Mouse (Mus musculus) embryo, embryonic 9.5 days (tissue): ENCODE measurements at regions not wholly inside any gene's neighbourhood (a gene's known extent, or its start where the extent isn't known, plus 50 kb on each side); places are given as distances from the start of the nearest gene placed in this dataset.
A peak's percentile ranks its signal among the peaks of the same experiment; 100 is the strongest.

ENCODE experiments used
- DNase-seq: peaks from one replicate; pipeline ENCODE4 v3.0.0-alpha.2; 2017; ENCODE audit errors: extremely low spot score

- no peak for DNase-seq
Measured at GRCm38 (mm10) chr5:116776450-116776849, 184.8 kb upstream of the Srrm4 start.

DNA sequence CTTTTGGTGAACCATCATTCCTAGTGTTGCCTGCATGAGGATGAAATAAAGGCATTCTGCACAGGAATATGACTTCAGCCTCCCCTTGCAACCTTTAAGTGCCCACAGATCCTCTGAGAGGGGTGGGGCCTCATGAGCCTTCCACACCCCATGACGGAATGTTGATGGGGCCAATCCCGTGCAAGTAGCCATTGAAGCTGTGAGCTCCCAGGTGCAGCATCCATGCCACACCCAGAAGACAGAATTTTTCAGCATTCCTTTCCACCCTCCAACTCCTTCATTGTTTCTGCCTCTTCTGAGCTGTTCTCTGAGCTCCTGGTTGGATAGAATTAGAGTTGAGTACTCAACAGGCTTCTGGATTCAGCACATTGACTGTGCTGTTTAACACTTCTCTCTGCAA lies 174.6 kb upstream of the Srrm4 start:
- DNase-seq, result no peak

- DNase-seq, result no peak
Measured at GRCm38 (mm10) chr5:116761323-116761722, 169.7 kb upstream of the Srrm4 start.

DNA sequence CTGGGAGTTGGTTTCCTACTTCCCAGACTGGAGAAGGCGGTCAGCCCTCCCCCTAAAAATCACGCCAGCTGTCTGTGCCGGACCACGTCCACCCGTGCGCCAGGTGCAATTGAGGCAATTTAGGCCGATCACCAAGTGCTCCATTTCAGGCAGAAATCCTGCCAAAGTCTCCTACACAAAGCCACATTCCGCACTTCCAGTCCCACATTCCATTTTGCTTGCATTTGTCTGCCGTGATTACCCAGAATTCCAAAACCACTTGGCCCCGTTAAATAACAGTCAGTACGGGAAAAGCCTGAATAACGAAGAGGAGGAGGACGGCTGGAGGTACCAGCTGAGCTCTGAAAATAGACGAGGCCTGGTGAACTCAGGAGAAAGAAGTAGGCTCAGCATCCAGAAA lies 167.1 kb upstream of the Srrm4 start:
- no peak for DNase-seq

GRCm38 (mm10) chr5:116752941-116753340 lies 161.3 kb upstream of the Srrm4 start:
- DNase-seq, result no peak

GRCm38 (mm10) chr5:116752096-116752495 lies 160.5 kb upstream of the Srrm4 start:
- no peak for DNase-seq

DNA sequence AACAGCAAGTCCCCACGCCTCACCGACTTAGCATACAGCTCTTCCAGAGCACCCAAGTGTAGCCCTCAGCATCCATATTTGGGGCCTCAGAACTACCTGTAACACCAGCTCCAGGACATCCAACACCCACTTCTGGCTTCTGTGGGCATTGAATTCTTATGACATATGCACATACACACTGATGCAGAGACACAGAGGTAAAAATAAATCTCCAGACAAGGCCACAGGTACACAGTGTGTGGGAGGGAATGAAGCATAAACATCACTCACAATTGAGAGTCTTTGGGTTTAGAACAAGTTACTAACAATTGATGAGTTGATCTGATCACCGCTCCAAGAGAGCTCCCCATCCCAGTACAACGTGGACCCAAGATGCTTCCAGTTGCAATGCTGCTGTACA lies 154.2 kb upstream of the Srrm4 start:
- DNase-seq, result no peak

- DNase-seq, result peak; percentile 49
Measured at GRCm38 (mm10) chr5:116744389-116744788, 152.8 kb upstream of the Srrm4 start.

- no peak for DNase-seq
Measured at GRCm38 (mm10) chr5:116735622-116736021, 144.0 kb upstream of the Srrm4 start.

GRCm38 (mm10) chr5:116731509-116731908 lies 139.9 kb upstream of the Srrm4 start:
- DNase-seq, result no peak

DNA sequence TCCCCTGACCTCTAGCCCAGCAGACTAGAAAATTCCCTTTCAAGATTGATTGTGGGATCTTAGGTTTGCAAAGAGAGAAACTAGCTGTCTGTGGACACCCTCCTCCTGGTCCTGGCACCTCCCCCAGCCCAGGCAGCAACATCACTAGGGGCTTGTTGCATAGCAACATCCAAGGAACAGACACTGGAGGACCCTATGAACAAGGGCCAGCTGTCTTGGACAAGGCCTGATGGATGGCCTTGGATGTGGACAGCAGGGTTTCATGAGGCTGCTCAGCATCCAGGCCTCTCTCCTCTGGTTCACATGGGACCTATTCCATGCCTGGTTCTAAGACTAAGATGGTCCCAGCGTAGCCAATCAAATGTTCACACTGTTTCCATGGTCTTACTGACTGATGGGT lies 127.6 kb upstream of the Srrm4 start:
- no peak for DNase-seq

DNA sequence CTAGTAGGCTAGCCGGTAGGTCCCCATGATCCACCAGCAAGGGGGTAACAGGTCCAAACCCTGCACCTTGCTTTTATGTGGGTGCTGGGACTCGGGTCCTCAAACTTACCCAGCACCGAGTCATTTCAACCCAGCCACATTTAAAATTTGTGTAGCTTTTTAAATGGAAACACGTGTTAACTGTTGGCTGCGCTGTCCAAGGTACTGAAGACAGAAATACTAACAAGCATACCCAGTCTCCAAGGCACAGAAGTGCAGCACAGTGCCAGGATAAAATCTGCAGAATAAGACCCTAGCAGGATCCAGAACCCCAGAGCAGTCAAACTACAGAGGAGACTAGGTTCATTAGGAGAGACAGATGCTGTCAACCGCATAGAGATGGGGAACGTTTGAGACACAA lies 122.6 kb upstream of the Srrm4 start:
- peak; percentile 29 for DNase-seq

DNA sequence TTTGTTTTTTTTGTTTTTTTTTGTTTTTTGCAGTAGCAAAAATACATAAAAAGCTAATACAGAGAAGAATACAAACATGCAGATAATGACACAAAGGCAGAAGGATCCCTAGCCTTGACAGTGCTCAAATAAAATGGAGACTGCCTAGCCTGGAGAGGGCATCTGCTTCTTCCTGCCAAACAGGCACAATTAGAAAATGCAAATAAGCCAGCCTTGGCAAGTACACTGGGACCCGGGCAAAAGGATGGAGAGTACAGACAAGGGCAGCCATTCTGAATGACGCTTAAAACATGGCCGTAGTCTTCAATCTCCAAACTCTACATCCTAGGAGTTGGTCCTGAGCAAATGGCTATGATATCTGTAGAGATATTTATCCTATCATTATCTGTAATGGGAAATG lies 120.4 kb upstream of the Srrm4 start:
- no peak for DNase-seq

- no peak for DNase-seq
Measured at GRCm38 (mm10) chr5:116708505-116708904, 116.9 kb upstream of the Srrm4 start.

DNA sequence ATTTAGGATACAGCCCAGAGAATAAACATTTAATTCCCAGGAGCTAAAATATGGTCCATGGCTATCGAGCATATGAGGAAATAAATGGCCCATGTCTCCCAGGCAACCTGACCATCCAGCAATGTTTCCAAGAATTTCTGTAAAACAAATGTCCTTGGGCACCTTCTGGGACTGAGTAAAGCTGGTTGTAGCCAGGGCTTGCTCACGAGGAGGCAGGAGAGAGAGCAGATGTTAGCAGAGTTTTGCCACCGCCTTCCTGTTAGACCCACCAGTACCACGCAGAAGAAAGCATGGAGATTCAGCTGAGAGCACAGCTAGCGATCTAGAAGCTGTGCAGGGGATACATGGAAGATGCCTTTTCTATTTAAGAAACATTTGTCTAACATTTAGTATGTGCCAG lies 70.8 kb upstream of the Srrm4 start:
- no peak for DNase-seq

DNA sequence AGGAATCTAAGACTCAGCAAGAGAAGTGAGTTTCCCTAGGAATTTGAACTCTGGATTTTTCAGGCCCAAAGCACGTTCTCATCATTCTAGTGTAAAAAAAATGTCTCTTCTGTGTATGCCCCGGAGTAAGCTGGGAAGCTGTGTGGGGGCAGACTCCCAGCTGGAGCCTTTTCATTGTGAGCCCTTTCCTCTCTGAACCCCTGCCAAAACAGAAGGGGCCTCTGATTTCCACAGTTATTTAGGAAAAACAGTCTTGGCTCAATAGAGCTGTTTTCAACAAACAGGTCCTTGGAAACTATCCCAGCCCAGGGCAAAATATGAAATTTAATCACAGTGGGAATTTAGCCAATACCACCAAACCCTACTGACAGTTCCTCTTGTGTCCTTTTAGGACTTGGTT lies 70.2 kb upstream of the Srrm4 start:
- DNase-seq, result no peak

DNA sequence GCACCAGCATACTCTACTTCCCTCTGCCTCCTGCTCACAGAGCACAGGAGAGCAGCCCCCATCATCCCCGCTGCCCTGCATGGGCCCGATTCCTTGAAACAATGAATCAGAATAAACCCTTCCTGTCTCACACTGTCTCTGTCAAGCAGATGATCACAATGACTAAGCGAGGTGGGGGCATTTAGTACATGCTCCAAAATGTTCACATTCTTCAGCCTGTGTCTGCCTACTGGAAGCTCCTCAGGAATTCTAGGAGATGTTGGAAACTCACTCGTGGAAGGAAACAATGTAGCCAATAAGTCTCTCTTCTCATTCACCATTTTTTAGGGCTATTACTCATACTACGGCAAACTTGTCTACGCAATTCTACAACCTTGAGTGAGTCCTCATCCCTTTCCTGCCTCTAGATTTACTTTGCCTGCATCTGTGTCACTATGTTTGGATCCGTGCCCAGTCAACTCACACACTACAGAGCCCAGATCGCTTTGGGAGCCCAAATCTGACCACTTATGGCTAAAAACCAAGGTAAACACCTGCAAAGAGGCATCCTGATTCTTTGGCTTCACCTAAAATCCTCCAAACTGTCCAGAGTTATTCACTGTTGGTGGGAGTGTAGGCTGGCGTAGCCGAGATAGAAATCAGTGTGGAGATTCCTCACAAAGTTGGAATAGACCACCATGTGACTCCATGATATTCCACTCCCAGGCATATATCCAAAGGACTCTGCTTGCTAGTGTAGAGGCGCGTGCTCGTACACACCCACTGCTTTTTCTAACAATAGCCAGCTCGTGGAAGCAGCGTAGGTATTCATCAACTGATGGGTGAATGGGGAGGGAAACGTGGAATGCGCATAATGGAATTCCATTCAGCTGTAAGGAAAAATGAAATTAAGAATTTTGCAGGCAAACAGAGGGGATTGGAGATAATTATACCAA lies 63.1 kb upstream of the Srrm4 start:
- DNase-seq, result no peak
